Mouse (Mus musculus) frontal cortex, postnatal 25 days (tissue): ENCODE data around the gene Dhps.
A peak's percentile ranks its signal among the peaks of the same experiment; 100 is the strongest.
"Not testable (repeated sequence)": the region's sequence is repeated elsewhere in the genome, so short reads cannot be mapped to it uniquely, and the experiment has no call there.

Source experiments
- DNase-seq, 2 experiments: peaks; one replicate each; pipeline ENCODE4 v3.0.0; 2022; ENCODE audit warnings: low spot score in 2 of 2

Dhps gene

GRCm38 (mm10) chr8:85062603-85063002 lies 9.0 kb upstream of the Dhps start:
- DNase-seq = no peak

GRCm38 (mm10) chr8:85065213-85065612 lies 6.3 kb upstream of the Dhps start:
- no peak for DNase-seq

DNA sequence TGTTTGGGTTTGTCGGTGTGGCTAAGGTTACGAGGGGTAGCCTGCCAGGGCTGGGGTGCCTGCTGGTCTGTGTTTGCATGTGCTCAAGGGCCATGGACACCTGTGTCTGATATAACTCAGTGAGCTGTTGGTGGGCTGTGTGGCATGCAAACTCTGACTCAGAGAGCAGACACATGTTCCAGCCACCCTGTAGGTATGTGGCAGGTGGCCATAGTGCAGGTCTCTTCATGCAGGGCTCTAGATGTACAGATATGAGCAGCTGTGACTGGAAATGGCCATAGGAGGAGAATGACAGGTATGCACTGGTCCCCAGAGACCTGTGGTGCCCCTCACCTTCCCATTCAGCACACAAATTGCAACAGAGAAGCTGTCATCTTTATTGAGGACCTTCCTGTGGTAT lies 4.4 kb upstream of the Dhps start:
- no peak for DNase-seq

DNA sequence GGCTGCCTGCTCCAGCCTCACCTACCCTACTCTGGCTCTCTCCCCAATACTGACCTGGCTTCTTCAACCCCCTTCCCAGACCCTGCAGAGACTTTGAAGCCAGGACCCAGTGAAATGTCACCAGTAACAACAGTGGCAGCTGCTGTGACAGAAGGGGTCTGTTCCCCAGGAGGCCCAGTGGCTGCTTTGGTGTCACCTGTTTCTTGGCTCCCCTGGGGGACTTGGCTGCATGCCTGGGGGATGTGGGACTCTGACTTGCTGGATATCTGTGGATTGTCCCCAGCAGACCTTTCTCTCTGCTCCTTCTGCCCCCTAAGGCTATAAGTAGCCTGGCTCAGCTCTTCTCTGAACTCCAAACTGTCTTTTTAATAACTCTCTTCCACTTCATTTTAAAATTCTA lies 3.6 kb upstream of the Dhps start, which contains the start of gene Gm5741:
Gene Gm5741, minus strand, starts transcription at position 1 of the 400 bp plus-strand sequence.
- DNase-seq = no peak

- no peak for DNase-seq
These were observed 516 bp upstream of the Dhps start for GRCm38 (mm10) chr8:85071041-85071440.

DNA sequence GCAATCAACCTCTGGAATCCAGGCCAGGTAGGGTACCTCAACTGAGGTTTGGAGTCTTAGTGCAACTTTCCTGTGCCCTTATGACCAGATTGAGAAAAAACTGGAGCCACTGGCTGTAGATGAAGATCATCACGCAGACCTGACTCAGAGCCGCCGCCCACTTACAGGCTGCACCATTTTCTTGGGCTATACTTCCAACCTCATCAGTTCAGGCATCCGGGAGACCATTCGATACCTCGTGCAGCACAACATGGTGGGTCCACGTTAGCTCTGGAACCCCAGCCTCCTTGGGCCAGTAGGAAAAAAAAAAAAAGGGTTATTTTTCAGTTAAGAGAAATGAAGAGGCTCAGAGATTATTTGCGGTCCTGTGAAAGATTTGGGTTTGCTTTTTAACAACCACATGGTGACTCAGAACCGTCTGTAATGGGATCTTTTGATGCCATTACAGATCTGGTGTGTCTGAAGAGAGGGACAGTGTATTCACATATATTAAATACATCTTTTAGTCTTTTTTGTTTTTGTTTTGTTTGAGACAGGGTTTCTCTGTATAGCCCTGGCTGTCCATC lies 890 bp downstream of the Dhps start:
- DNase-seq = no peak

- no peak for DNase-seq
These were observed 1.6 kb downstream of the Dhps start for GRCm38 (mm10) chr8:85073041-85073612.

DNA sequence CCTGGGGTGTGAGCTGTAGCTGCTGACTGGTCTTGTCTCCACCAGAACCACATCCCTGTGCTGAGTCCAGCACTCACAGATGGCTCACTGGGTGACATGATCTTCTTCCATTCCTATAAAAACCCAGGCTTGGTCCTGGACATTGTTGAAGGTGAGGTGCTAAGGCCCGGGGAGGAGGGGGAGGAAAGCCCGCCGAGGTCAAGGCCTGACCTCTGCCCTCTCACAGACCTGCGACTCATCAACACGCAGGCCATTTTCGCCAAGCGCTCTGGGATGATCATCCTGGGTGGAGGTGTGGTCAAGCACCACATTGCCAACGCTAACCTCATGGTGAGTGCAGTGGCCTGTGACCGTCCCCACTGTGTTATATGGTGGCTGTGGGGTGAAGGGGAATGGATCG lies 2.6 kb downstream of the Dhps start:
- no peak for DNase-seq

GRCm38 (mm10) chr8:85074617-85075016 lies 3.1 kb downstream of the Dhps start:
- no peak for DNase-seq

- no peak for DNase-seq
These were observed 4.4 kb downstream of the Dhps start for GRCm38 (mm10) chr8:85076001-85076400.

- DNase-seq = peak; percentile 45 to 62
These were observed 5.4 kb downstream of the Dhps start for GRCm38 (mm10) chr8:85076993-85077392.

GRCm38 (mm10) chr8:85080214-85080531 lies 8.6 kb downstream of the Dhps start:
- DNase-seq = no peak

DNA sequence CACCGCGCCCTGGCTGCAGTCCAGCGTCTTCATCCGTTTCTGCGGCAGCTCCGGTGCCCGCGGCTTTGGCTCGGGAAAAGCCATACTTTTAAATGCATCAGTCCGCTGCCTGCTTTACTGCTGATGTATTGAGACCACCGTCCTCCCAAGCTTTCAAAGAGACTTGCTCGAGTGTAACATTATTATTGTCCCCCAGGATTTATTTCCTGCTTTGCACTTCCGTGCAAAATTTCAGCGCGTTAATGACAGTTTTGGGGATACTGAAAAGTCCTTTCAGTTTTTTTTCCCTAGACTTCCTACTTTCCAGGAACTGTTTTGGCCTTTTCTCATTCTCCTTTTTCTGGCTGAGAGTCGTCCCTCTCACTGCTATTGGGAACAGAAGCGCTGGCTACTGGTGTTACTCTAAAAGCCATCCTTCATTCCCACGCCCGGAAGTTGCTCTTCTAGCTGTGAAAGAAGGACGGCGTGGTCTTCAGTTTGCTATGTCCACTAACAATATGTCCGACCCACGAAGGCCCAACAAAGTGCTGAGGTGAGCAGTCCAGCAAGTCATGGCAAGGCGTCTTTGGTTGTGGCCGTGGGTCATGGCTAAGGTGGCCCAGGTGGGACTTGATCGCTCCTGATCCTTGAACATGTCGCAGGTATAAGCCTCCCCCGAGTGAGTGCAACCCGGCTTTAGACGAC lies 9.1 kb downstream of the Dhps start, which contains the start of gene Wdr83os:
Gene Wdr83os, plus strand, starts transcription at position 209 of the 684 bp plus-strand sequence.
- DNase-seq = peak in 1 of 2 experiments; percentile 37

DNA sequence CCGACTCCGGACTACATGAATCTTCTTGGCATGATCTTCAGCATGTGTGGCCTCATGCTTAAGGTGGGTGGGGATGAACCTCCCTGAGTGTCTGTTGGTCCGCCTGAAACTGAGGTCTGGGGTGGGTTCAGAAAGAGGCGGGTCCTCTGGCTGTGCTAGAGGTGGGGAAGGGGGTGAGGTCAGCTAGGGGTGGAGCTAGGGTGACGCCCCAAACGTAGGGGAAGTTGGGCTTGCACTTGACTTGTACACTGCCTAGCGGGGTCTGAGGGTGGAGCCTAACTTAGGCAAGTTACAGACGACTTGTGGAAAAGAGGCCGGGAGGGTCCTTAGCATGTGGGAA lies 9.6 kb downstream of the Dhps start, which contains the start of gene Wdr83:
Gene Wdr83, minus strand, starts transcription at position 91 of the 340 bp plus-strand sequence.
- DNase-seq = no peak

GRCm38 (mm10) chr8:85082169-85082568 lies 10.6 kb downstream of the Dhps start:
- DNase-seq = not testable (repeated sequence)

- DNase-seq = peak; percentile 58 to 81
These were observed 11.7 kb downstream of the Dhps start, which contains the start of gene Man2b1 for GRCm38 (mm10) chr8:85083108-85083813. Gene Man2b1, plus strand, starts transcription at chr8:85083270.

DNA sequence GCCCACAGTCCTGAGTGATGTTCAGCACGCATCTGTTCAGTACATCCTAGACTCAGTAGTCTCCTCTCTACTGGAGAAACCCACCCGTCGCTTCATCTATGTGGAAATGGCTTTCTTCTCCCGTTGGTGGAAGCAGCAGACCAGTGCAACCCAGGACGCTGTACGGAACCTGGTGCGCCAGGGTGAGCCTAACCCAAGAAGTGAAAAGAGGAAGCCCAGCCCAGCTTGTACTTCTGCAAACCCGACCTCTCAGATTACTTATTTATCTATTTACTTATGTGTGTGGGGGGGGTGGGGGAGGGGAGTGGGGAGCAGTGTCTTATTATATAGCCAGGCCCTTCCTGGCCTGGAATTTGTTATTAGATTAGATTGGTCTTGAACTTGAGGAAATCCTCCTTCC lies 13.1 kb downstream of the Dhps start:
- no peak for DNase-seq

- DNase-seq = no peak
These were observed 14.7 kb downstream of the Dhps start for GRCm38 (mm10) chr8:85086238-85086637.

GRCm38 (mm10) chr8:85088771-85089170 lies 17.2 kb downstream of the Dhps start:
- DNase-seq = no peak

DNA sequence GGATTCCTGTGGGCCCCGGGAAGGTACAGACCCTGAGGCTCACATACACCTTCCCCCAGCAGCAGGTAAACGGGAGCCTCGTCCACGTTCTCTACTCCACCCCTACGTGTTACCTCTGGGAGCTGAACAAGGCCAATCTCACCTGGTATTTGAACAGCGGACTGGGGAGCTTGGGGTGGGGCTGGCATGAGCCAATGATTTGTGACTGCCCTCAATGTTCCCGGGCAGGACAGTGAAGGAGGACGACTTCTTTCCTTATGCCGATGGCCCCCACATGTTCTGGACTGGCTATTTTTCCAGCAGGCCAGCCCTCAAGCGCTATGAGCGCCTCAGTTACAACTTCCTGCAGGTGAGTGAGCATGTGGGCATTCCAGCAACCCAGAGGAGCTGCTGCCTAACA lies 19.3 kb downstream of the Dhps start:
- no peak for DNase-seq

- DNase-seq = no peak
These were observed 20.1 kb downstream of the Dhps start for GRCm38 (mm10) chr8:85091526-85092090.

DNA sequence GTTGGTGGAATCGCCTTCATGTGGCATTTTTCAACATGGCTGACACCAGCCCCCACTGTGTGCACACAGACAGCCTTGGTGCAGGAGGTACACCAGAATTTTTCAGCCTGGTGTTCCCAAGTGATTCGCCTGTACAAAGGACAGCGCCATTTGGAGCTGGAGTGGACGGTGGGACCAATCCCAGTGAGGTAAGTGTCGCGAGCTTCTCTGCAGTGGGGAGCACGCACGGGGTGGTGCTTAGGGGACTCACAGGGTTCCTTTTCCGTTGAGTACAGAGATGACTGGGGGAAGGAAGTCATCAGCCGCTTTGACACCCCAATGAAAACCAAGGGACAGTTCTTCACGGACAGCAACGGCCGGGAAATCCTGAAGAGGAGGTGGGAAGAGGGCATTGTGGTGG lies 23.5 kb downstream of the Dhps start:
- no peak for DNase-seq
